Mouse (Mus musculus) neural tube, embryonic 11.5 days (tissue): ENCODE measurements around the gene Camta1. TPM values are rescaled to one million over a fixed set of nuclear protein-coding genes. Genes with fewer than 3 reads are reported as not detected.
"Not testable (repeated sequence)": the region's sequence is repeated elsewhere in the genome, so short reads cannot be mapped to it uniquely, and the experiment has no call there.

Experiments used
- ATAC-seq: fragments of 200-750 bp; cut with Nextera tagmentation; 2 replicates; pipeline ENCODE4 v1.8.0; 2017; ENCODE audit warnings: moderate number of reproducible peaks, mild to moderate bottlenecking, moderate TSS enrichment, moderate library complexity; ENCODE audit not compliant: insufficient read depth, low FRiP score, low TSS enrichment
- DNase-seq: peaks from one replicate; pipeline ENCODE4 v3.0.0-alpha.2; 2015; ENCODE audit warnings: low spot score
- H3K27ac ChIP-seq: fragments of 300-500 bp; sonication (generic); 2 replicates; pipeline ENCODE4 v1.5.1; 2014; ENCODE audit warnings: low read depth, mild to moderate bottlenecking, low read length
- H3K27me3 ChIP-seq: fragments of 300-500 bp; sonication (generic); 2 replicates; pipeline ENCODE4 v1.6.1; 2014; ENCODE audit warnings: mild to moderate bottlenecking, low read length, mixed read lengths; ENCODE audit not compliant: control insufficient read depth, insufficient read depth
- H3K36me3 ChIP-seq: fragments of 300-500 bp; sonication (generic); 2 replicates; pipeline ENCODE4 v1.6.1; 2014; ENCODE audit warnings: mild to moderate bottlenecking, low read length, moderate library complexity, mixed read lengths; ENCODE audit not compliant: control insufficient read depth, insufficient read depth
- H3K4me1 ChIP-seq: fragments of 300-500 bp; sonication (generic); 2 replicates; pipeline ENCODE4 v1.6.1; 2014; ENCODE audit warnings: low read length, mixed read lengths; ENCODE audit not compliant: control insufficient read depth, insufficient read depth
- H3K4me2 ChIP-seq: fragments of 300-500 bp; sonication (generic); 2 replicates; pipeline ENCODE4 v1.6.1; 2014; ENCODE audit warnings: low read depth, mild to moderate bottlenecking, moderate library complexity
- H3K4me3 ChIP-seq: fragments of 300-500 bp; sonication (generic); 2 replicates; pipeline ENCODE4 v1.5.1; 2014; ENCODE audit warnings: low read depth, low read length
- H3K9ac ChIP-seq: fragments of 300-500 bp; sonication (generic); 2 replicates; pipeline ENCODE4 v1.6.1; 2014; ENCODE audit warnings: mild to moderate bottlenecking, low read length
- H3K9me3 ChIP-seq: fragments of 300-500 bp; sonication (generic); 2 replicates; pipeline ENCODE4 v1.6.1; 2016; ENCODE audit warnings: low read length; ENCODE audit not compliant: control insufficient read depth
- WGBS: fragments of 180-500 bp; shearing (Covaris S2); extraction: QIAGEN DNeasy Blood & Tissue Kit; methylation state at CpG from one replicate; pipeline ENCODE4 v1.1.7; 2014; 5-methylcytosine and 5-hydroxymethylcytosine counted together
- polyA plus RNA-seq: library from polyadenylated mRNA; unstranded; fragments of >200 nt; fragmentation: Nextera tagmentation; extraction: Ambion mirVana; gene quantifications from 2 replicates; pipeline ENCODE4 v1.2.1, GENCODE M21; 2014

The Camta1 gene
- polyA plus RNA-seq, 1 experiment from 2014 or later = 131 TPM

- Histone ChIP-seq H3K4me1 (peaks cover 11% of the 10 kb centered on the region; the same call in 1 of the 2 replicates), H3K9ac (no peak overlapping the region), H3K27ac (no peak overlapping the region), H3K9me3 (no peaks in the 10 kb centered on the region), H3K4me2 (no peak overlapping the region), H3K4me3 (no peak overlapping the region), H3K36me3 (no peaks in the 10 kb centered on the region), H3K27me3 (no peaks in the 10 kb centered on the region)
- 76% methylated on average over 8 of the region's 8 CpGs for WGBS
- ATAC-seq = no peak
- no peak for DNase-seq
Measured at GRCm38 (mm10) chr4:150917336-150918027, 944.2 kb downstream of the Camta1 start.

GRCm38 (mm10) chr4:150915181-150915906, 946.3 kb downstream of the Camta1 start:
- H3K36me3 ChIP-seq = no peaks in the 10 kb centered on the region
- H3K27me3 ChIP-seq = no peaks in the 10 kb centered on the region
- DNase-seq (no peak), ATAC-seq (no peak)
- peak overlapping the region; percentile 64 for H3K4me3 ChIP-seq
- H3K27ac ChIP-seq = peak overlapping the region; percentile 29; the same call in 1 of the 2 replicates
- H3K4me1 ChIP-seq = peaks cover 11% of the 10 kb centered on the region; the same call in 1 of the 2 replicates
- H3K4me2 ChIP-seq = peak overlapping the region; percentile 55
- WGBS = 64% methylated on average over 10 of the region's 10 CpGs
- H3K9ac ChIP-seq = peak overlapping the region; percentile 82
- H3K9me3 ChIP-seq = no peaks in the 10 kb centered on the region

GRCm38 (mm10) chr4:150914290-150914733, 947.4 kb downstream of the Camta1 start, which contains the start of the genes Park7 and Tnfrsf9:
Gene Park7 (minus strand): TSS chr4:150914437.
Gene Tnfrsf9 (plus strand): TSS chr4:150914562.
- ATAC-seq = peak; percentile 84
- Histone ChIP-seq H3K27ac (peak within 1 kb of the TSS; percentile 78), H3K36me3 (no peaks in the 10 kb centered on the region), H3K4me3 (peak within 1 kb of the TSS; percentile 64), H3K4me1 (peaks cover 11% of the 10 kb centered on the region; the same call in 1 of the 2 replicates), H3K4me2 (peak within 1 kb of the TSS; percentile 55), H3K9me3 (no peaks in the 10 kb centered on the region), H3K27me3 (no peaks in the 10 kb centered on the region), H3K9ac (peak within 1 kb of the TSS; percentile 82)
- under 1% methylated on average over 48 of the region's 48 CpGs for WGBS
- peak; percentile 97 for DNase-seq

GRCm38 (mm10) chr4:150913743-150914142, 947.9 kb downstream of the Camta1 start:
- Histone ChIP-seq H3K27me3 (no peaks in the 10 kb centered on the region), H3K27ac (peak overlapping the region; percentile 78), H3K9ac (peak overlapping the region; percentile 82), H3K4me1 (peaks cover 11% of the 10 kb centered on the region; the same call in 1 of the 2 replicates), H3K9me3 (no peaks in the 10 kb centered on the region), H3K4me2 (peak overlapping the region; percentile 55), H3K36me3 (no peaks in the 10 kb centered on the region), H3K4me3 (peak overlapping the region; percentile 64)
- DNase-seq = no peak
- 22% methylated on average over 12 of the region's 12 CpGs for WGBS
- no peak for ATAC-seq

GRCm38 (mm10) chr4:150910164-150910951, 951.3 kb downstream of the Camta1 start:
- H3K4me3 ChIP-seq = peak overlapping the region; percentile 89; the same call in 1 of the 2 replicates
- H3K4me2 ChIP-seq = peak overlapping the region; percentile 79; the same call in 1 of the 2 replicates
- no peaks in the 10 kb centered on the region for H3K27me3 ChIP-seq
- no peak overlapping the region for H3K9ac ChIP-seq
- peaks cover 11% of the 10 kb centered on the region; the same call in 1 of the 2 replicates for H3K4me1 ChIP-seq
- DNase-seq (no peak), ATAC-seq (peak; percentile 13; the same call in 1 of the 2 replicates)
- H3K27ac ChIP-seq = no peak overlapping the region; the same call in 1 of the 2 replicates
- 87% methylated on average over 19 of the region's 19 CpGs for WGBS
- H3K36me3 ChIP-seq = peaks cover 3% of the 10 kb centered on the region; the same call in 1 of the 2 replicates
- no peaks in the 10 kb centered on the region for H3K9me3 ChIP-seq

- Histone ChIP-seq H3K36me3 (peaks cover 5% of the 10 kb centered on the region; the same call in 1 of the 2 replicates), H3K4me2 (peak overlapping the region; percentile 79), H3K9ac (peak overlapping the region; percentile 89), H3K9me3 (no peaks in the 10 kb centered on the region), H3K4me1 (0 out of 2 replicates have a peak, but pooled peaks cover 6% of the 10 kb centered on the region), H3K27me3 (no peaks in the 10 kb centered on the region), H3K4me3 (peak overlapping the region; percentile 89), H3K27ac (peak overlapping the region; percentile 79)
- DNase-seq (peak; percentile 100), ATAC-seq (peak; percentile 71)
- under 1% methylated on average over 53 of the region's 56 CpGs for WGBS
Measured at GRCm38 (mm10) chr4:150909451-150910156, 952.1 kb downstream of the Camta1 start.

- WGBS = 82% methylated on average over 5 of the region's 5 CpGs
- not testable (repeated sequence) for H3K4me1 ChIP-seq, ATAC-seq, H3K4me3 ChIP-seq, H3K9me3 ChIP-seq, H3K36me3 ChIP-seq, H3K9ac ChIP-seq, H3K27ac ChIP-seq, DNase-seq, H3K27me3 ChIP-seq
- peak overlapping the region; percentile 79; the same call in 1 of the 2 replicates for H3K4me2 ChIP-seq
Measured at GRCm38 (mm10) chr4:150908512-150908911, 953.2 kb downstream of the Camta1 start.
